Mouse (Mus musculus): ENCODE results near the gene Adamts16. TPM values are rescaled to one million over a fixed set of nuclear protein-coding genes. Genes with fewer than 3 reads are reported as not detected.

The Adamts16 gene
- polyA plus RNA-seq, 1 experiment = not detected

GRCm38 (mm10) chr13:70733911-70734310 lies 107.7 kb downstream of the Adamts16 start:
- no peak for TF ChIP-seq POLR2A (IDR thresholded peaks at IDR 0.05; ENCODE audit: insufficient read depth, low read depth, low read length)
- TF ChIP-seq CTCF (IDR thresholded peaks at IDR 0.05; ENCODE audit: insufficient read depth, low read depth, low read length) = no peak
- no peak overlapping the region for H3K27ac ChIP-seq (ENCODE audit: insufficient read depth, low read depth, low read length)
- no peak overlapping the region for H3K4me3 ChIP-seq (ENCODE audit: insufficient read depth, low read depth, low read length)
- WGBS = 81% methylated on average over 1 of the region's 1 CpGs
- H3K4me1 ChIP-seq (ENCODE audit: control insufficient read depth, insufficient read depth, low read length) = peaks cover 4% of the 10 kb centered on the region; the same call in 1 of the 2 replicates

GRCm38 (mm10) chr13:70733206-70733605 lies 108.4 kb downstream of the Adamts16 start:
- H3K4me1 ChIP-seq (ENCODE audit: control insufficient read depth, insufficient read depth, low read length) = peaks cover 4% of the 10 kb centered on the region; the same call in 1 of the 2 replicates
- H3K27ac ChIP-seq (ENCODE audit: insufficient read depth, low read depth, low read length) = no peak overlapping the region
- H3K4me3 ChIP-seq (ENCODE audit: insufficient read depth, low read depth, low read length) = no peak overlapping the region
- 75% methylated on average over 2 of the region's 2 CpGs for WGBS
- no peak for TF ChIP-seq POLR2A (IDR thresholded peaks at IDR 0.05; ENCODE audit: insufficient read depth, low read depth, low read length)
- no peak for TF ChIP-seq CTCF (IDR thresholded peaks at IDR 0.05; ENCODE audit: insufficient read depth, low read depth, low read length)

- WGBS = 83% methylated on average over 5 of the region's 5 CpGs
- no peak overlapping the region for H3K4me3 ChIP-seq (ENCODE audit: insufficient read depth, low read depth, low read length)
- peaks cover 4% of the 10 kb centered on the region; the same call in 1 of the 2 replicates for H3K4me1 ChIP-seq (ENCODE audit: control insufficient read depth, insufficient read depth, low read length)
- no peak overlapping the region for H3K27ac ChIP-seq (ENCODE audit: insufficient read depth, low read depth, low read length)
- no peak for TF ChIP-seq CTCF (IDR thresholded peaks at IDR 0.05; ENCODE audit: insufficient read depth, low read depth, low read length)
- TF ChIP-seq POLR2A (IDR thresholded peaks at IDR 0.05; ENCODE audit: insufficient read depth, low read depth, low read length) = no peak
Observed at GRCm38 (mm10) chr13:70732781-70733180, 108.8 kb downstream of the Adamts16 start.

- peaks cover 1% of the 10 kb centered on the region; the same call in 1 of the 2 replicates for H3K4me1 ChIP-seq (ENCODE audit: control insufficient read depth, insufficient read depth, low read length)
- H3K4me3 ChIP-seq (ENCODE audit: insufficient read depth, low read depth, low read length) = no peak overlapping the region
- WGBS = 81% methylated on average over 5 of the region's 5 CpGs
- no peak overlapping the region for H3K27ac ChIP-seq (ENCODE audit: insufficient read depth, low read depth, low read length)
- TF ChIP-seq CTCF (IDR thresholded peaks at IDR 0.05; ENCODE audit: insufficient read depth, low read depth, low read length) = no peak
- no peak for TF ChIP-seq POLR2A (IDR thresholded peaks at IDR 0.05; ENCODE audit: insufficient read depth, low read depth, low read length)
Observed at GRCm38 (mm10) chr13:70731349-70731748, 110.3 kb downstream of the Adamts16 start.

- no peak overlapping the region for H3K4me3 ChIP-seq (ENCODE audit: insufficient read depth, low read depth, low read length)
- TF ChIP-seq CTCF (IDR thresholded peaks at IDR 0.05; ENCODE audit: insufficient read depth, low read depth, low read length) (no peak), POLR2A (IDR thresholded peaks at IDR 0.05; ENCODE audit: insufficient read depth, low read depth, low read length) (no peak)
- no peaks in the 10 kb centered on the region for H3K4me1 ChIP-seq (ENCODE audit: control insufficient read depth, insufficient read depth, low read length)
- no peak overlapping the region for H3K27ac ChIP-seq (ENCODE audit: insufficient read depth, low read depth, low read length)
- 82% methylated on average over 5 of the region's 5 CpGs for whole genome bisulfite sequencing
Observed at GRCm38 (mm10) chr13:70729996-70730395, 111.6 kb downstream of the Adamts16 start.

DNA sequence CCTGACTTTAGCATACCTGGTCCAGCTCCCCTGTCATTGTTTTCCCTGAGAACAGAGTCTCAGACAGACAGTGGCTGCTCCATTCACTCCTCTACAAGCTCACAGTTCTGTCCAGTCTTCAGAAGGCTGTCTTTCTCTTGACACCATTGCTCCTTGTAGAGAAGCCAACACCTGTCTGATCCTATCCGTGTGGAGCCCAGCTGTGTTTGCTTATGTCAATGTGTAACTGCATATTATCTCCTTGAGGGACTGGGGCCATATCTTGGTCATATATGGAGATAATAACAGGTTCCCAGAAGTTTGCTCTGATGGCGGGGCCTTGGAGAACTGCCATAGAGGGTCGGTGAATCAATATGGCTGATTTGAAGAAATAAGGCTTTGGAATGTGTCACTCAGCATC lies 115.4 kb downstream of the Adamts16 start:
- Histone ChIP-seq H3K4me3 (ENCODE audit: insufficient read depth, low read depth, low read length) (no peak overlapping the region), H3K4me1 (ENCODE audit: control insufficient read depth, insufficient read depth, low read length) (no peaks in the 10 kb centered on the region), H3K27ac (ENCODE audit: insufficient read depth, low read depth, low read length) (no peak overlapping the region)
- whole genome bisulfite sequencing = 50% methylated on average over 3 of the region's 3 CpGs
- TF ChIP-seq CTCF (IDR thresholded peaks at IDR 0.05; ENCODE audit: insufficient read depth, low read depth, low read length) = no peak
- no peak for TF ChIP-seq POLR2A (IDR thresholded peaks at IDR 0.05; ENCODE audit: insufficient read depth, low read depth, low read length)

- TF ChIP-seq POLR2A (IDR thresholded peaks at IDR 0.05; ENCODE audit: insufficient read depth, low read depth, low read length) = no peak
- TF ChIP-seq CTCF (IDR thresholded peaks at IDR 0.05; ENCODE audit: insufficient read depth, low read depth, low read length) = no peak
- Histone ChIP-seq H3K27ac (ENCODE audit: insufficient read depth, low read depth, low read length) (no peak overlapping the region), H3K4me3 (ENCODE audit: insufficient read depth, low read depth, low read length) (no peak overlapping the region), H3K4me1 (ENCODE audit: control insufficient read depth, insufficient read depth, low read length) (no peaks in the 10 kb centered on the region)
- WGBS = 71% methylated on average over 3 of the region's 3 CpGs
Observed at GRCm38 (mm10) chr13:70724635-70725034, 117.0 kb downstream of the Adamts16 start.

DNA sequence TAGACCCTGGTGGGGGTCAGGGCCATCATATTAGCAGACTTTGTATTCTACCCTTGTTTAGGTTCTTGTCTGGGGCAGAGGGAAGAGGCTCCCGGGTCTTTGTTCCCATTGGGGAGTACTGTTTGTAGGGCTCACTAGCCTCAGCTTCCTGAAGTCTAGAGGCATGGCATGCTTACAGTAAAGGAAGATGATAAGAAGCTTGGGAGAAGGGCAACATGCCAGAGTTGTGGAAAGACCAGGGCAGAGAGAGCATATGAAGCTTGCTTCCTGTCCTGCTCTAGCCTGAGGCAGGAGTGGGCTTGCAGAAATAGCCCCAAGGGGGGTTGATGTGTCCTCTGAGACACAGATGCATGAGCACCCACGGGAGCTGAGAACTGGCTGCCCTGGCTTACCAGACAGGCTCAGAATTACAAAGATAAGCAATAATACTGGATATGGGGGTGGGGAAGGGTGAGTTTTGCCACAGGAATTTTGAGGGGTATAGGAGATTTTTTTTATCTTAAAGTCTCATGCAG lies 117.4 kb downstream of the Adamts16 start:
- H3K4me1 ChIP-seq (ENCODE audit: control insufficient read depth, insufficient read depth, low read length) = no peaks in the 10 kb centered on the region
- TF ChIP-seq POLR2A (IDR thresholded peaks at IDR 0.05; ENCODE audit: insufficient read depth, low read depth, low read length) (no peak), CTCF (IDR thresholded peaks at IDR 0.05; ENCODE audit: insufficient read depth, low read depth, low read length) (no peak)
- 67% methylated on average over 2 of the region's 2 CpGs for WGBS

GRCm38 (mm10) chr13:70719994-70720393 lies 121.6 kb downstream of the Adamts16 start:
- H3K27ac ChIP-seq (ENCODE audit: insufficient read depth, low read depth, low read length) = no peak overlapping the region
- WGBS = 65% methylated on average over 1 of the region's 1 CpGs
- TF ChIP-seq POLR2A (IDR thresholded peaks at IDR 0.05; ENCODE audit: insufficient read depth, low read depth, low read length) = no peak
- TF ChIP-seq CTCF (IDR thresholded peaks at IDR 0.05; ENCODE audit: insufficient read depth, low read depth, low read length) = no peak
- no peak overlapping the region for H3K4me3 ChIP-seq (ENCODE audit: insufficient read depth, low read depth, low read length)
- H3K4me1 ChIP-seq (ENCODE audit: control insufficient read depth, insufficient read depth, low read length) = no peaks in the 10 kb centered on the region

More for the DNA sequence above, 117.4 kb downstream of the Adamts16 start:
- H3K4me3 ChIP-seq (ENCODE audit: insufficient read depth, low read depth, low read length) = no peak overlapping the region
- no peak overlapping the region for H3K27ac ChIP-seq (ENCODE audit: insufficient read depth, low read depth, low read length)

All from olfactory bulb, adult 2 months (tissue).